In genomic region chr9:104203851-104204250, GRCm38 (mm10) we compare ENCODE assay signal across 9 mouse cellular contexts. TPM values are rescaled to one million over a fixed set of nuclear protein-coding genes. Genes with fewer than 3 reads are reported as not detected.
DNase-seq lines count a peak whose midpoint lies in the region; ATAC-seq and TF ChIP-seq lines count a peak whose summit lies in the region.
"Had no signal": no experiment of that assay in that cellular context is flagged by ENCODE, and none has a peak within 500 bp of the region (broad histone marks: within the 10 kb centered on the region; RNA-seq: fewer than 3 reads in every experiment).

No protein-coding gene starts in this region.

- no peaks in the 10 kb centered on the region for H3K27me3 ChIP-seq in heart, embryonic 11.5 days (ENCODE audit: control insufficient read depth, insufficient read depth, low read length)
- H3K27me3 ChIP-seq in E14TG2a.4 (ENCODE audit: insufficient read depth, low read length): no peaks in the 10 kb centered on the region
- H3K27me3 ChIP-seq: midbrain, embryonic 12.5 days had no signal

- H3K36me3 ChIP-seq in heart, embryonic 11.5 days (ENCODE audit: control insufficient read depth, insufficient read depth, low read length): peaks cover 25% of the 10 kb centered on the region
- peaks cover 93% of the 10 kb centered on the region for H3K36me3 ChIP-seq in E14TG2a.4 (ENCODE audit: insufficient read depth, low read length)

- no peak overlapping the region for H3K4me2 ChIP-seq in heart, embryonic 11.5 days
- H3K4me2 ChIP-seq: midbrain, embryonic 12.5 days had no signal

- no peak overlapping the region for H3K4me3 ChIP-seq in heart, embryonic 11.5 days (ENCODE audit: low read depth, low read length)
- no peak overlapping the region for H3K4me3 ChIP-seq in E14TG2a.4 (replicated peaks; ENCODE audit: low read length)
- H3K4me3 ChIP-seq in layer of hippocampus, adult 2 months: no peak overlapping the region
- H3K4me3 ChIP-seq: midbrain, embryonic 12.5 days had no signal

- WGBS in heart, embryonic 11.5 days (ENCODE audit: insufficient replicate concordance): 92% methylated on average over 3 of the region's 3 CpGs

- no peak overlapping the region for H3K9ac ChIP-seq in heart, embryonic 11.5 days (ENCODE audit: low read depth, low read length)
- H3K9ac ChIP-seq: midbrain, embryonic 12.5 days had no signal

- TF ChIP-seq CTCF in E14TG2a.4 (conservative IDR thresholded peaks at IDR 0.05; ENCODE audit: low read length): peak; percentile 78
- TF ChIP-seq CTCF in layer of hippocampus, adult 2 months (conservative IDR thresholded peaks at IDR 0.05): peak; percentile 80

- DNase-seq in heart, adult 8-10 months (ENCODE audit: low spot score): peak; percentile 14
- DNase-seq in adrenal gland, postnatal 36 days: peak; percentile 31 to 51
- DNase-seq in forelimb bud, embryonic 11.5 days (ENCODE audit: low read depth, low spot score): peak; percentile 55
- DNase-seq in layer of hippocampus, adult 2 months (ENCODE audit: low spot score in 2 of 2): peak; percentile 19 to 49
- DNase-seq in lung, postnatal 4 days: peak; percentile 40 to 45
- peak; percentile 11 to 15 for DNase-seq in thymus, adult 18-20 months

- H3K4me1 ChIP-seq in heart, embryonic 11.5 days (ENCODE audit: control insufficient read depth, insufficient read depth, low read length): no peaks in the 10 kb centered on the region
- H3K4me1 ChIP-seq in E14TG2a.4 (replicated peaks; ENCODE audit: low read depth, low read length): no peaks in the 10 kb centered on the region
- H3K4me1 ChIP-seq: midbrain, embryonic 12.5 days had no signal

- H3K27ac ChIP-seq in heart, embryonic 11.5 days (ENCODE audit: low read depth, low read length): no peak overlapping the region
- no peak overlapping the region for H3K27ac ChIP-seq in layer of hippocampus, adult 2 months
- H3K27ac ChIP-seq: midbrain, embryonic 12.5 days had no signal

- no peaks in the 10 kb centered on the region for H3K9me3 ChIP-seq in heart, embryonic 11.5 days (replicated peaks; ENCODE audit: control insufficient read depth, low read length)
- no peaks in the 10 kb centered on the region for H3K9me3 ChIP-seq in E14TG2a.4 (ENCODE audit: low read length)
- H3K9me3 ChIP-seq: midbrain, embryonic 12.5 days had no signal

- ATAC-seq in heart, embryonic 11.5 days (replicated peaks; ENCODE audit: insufficient number of reproducible peaks, low FRiP score, low TSS enrichment): no peak

RNA-seq across cellular contexts. Expression of gene Dnajc13, which starts 58.9 kb away (rescaled TPM):
- 10 to 100 TPM; 28.3 to 36.0 (median 32.0) TPM for total RNA-seq in heart, adult 8-10 months (2022)
- polyA plus RNA-seq in heart, embryonic 11.5 days (2014; fragmentation: Nextera tagmentation; extraction: Ambion mirVana): 24.2 and 31.9 TPM in 2 replicates
- total RNA-seq in adrenal gland, postnatal 36 days (2021): 10 to 100 TPM; 43.0 to 46.9 TPM
- 10 to 100 TPM; 58.0 to 61.0 TPM for total RNA-seq in layer of hippocampus, adult 2 months (2021)
